Mouse (Mus musculus): ENCODE data around the gene Apaf1. TPM values are rescaled to one million over a fixed set of nuclear protein-coding genes. Genes with fewer than 3 reads are reported as not detected.
A peak's percentile ranks its signal among the peaks of the same experiment; 100 is the strongest.

Gene Apaf1
- total and polyA plus RNA-seq, 3 experiments: 12.8 to 14.3 TPM; not detected in 1

GRCm38 (mm10) chr10:91130792-91131191 is 48.2 kb upstream of the Apaf1 start:
- no peak overlapping the region for H3K4me3 ChIP-seq (ENCODE audit: control insufficient read depth in 1 of 2, insufficient read depth in 1 of 2, low read depth in 2 of 2, low read length in 2 of 2)
- no peak overlapping the region for H3K27ac ChIP-seq (ENCODE audit: control insufficient read depth, low read depth, low read length)
- H3K4me1 ChIP-seq (ENCODE audit: control insufficient read depth in 1 of 2, insufficient read depth in 2 of 2, low read length in 2 of 2): peaks cover 4 to 10% of the 10 kb centered on the region in 2 experiments; a peak in 3 of 4 replicates
- H3K36me3 ChIP-seq (ENCODE audit: control insufficient read depth in 1 of 2, insufficient read depth in 2 of 2, low read length in 2 of 2): peaks cover 0 to 10% of the 10 kb centered on the region in 2 experiments; a peak in 2 of 4 replicates
- H3K27me3 ChIP-seq (ENCODE audit: control insufficient read depth in 1 of 2, insufficient read depth in 2 of 2, low read length in 2 of 2): no peaks in the 10 kb centered on the region
- H3K9me3 ChIP-seq (replicated peaks; ENCODE audit: insufficient read depth, low read length): no peaks in the 10 kb centered on the region
- TF ChIP-seq JUND (IDR thresholded peaks at IDR 0.05; ENCODE audit: low read depth, low read length) (no peak), ZNF384 (IDR thresholded peaks at IDR 0.05; ENCODE audit: low read depth, low read length) (no peak), GABPA (IDR thresholded peaks at IDR 0.05; ENCODE audit: low read depth, low read length) (no peak), E2F4 (IDR thresholded peaks at IDR 0.05; ENCODE audit: borderline replicate concordance, low read depth, low read length) (no peak)
- no peak overlapping the region for H3K9ac ChIP-seq (ENCODE audit: control insufficient read depth, low read depth, low read length, poor library complexity, severe bottlenecking)
- H3K79me2 ChIP-seq (ENCODE audit: control insufficient read depth, insufficient read depth, low read length, poor library complexity): no peaks in the 10 kb centered on the region
- DNase-seq (ENCODE audit: low read depth, low spot score): no peak

DNA sequence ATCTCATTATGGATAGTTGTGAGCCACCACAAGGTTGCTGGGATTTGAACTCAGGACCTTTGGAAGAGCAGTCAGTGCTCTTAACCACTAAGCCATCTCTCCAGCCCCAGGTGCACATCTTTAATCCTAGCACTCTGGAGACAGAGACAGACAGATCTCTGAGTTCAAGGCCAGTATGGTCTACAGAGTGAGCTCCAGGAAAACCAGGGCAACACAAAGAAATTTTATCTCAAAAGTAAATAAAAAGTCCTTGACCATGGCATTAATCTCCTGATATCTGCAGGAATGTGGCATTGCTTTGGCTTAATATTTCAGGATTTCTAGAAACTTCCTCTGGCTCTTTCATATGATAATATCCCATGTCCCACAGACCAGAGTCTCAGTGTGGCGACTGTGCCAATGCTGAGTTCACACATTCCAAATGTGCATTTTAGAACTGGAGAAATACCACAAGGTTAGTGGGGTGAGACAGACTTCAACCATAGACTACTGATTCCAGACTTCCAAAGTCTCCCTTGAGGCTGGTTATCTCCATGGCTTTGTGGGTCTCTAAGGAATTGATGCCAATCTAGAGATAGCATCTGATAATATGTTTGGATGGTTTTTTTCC is 46.1 kb upstream of the Apaf1 start:
- no peak for DNase-seq (ENCODE audit: low read depth, low spot score)
- no peaks in the 10 kb centered on the region for H3K27me3 ChIP-seq (ENCODE audit: control insufficient read depth in 1 of 2, insufficient read depth in 2 of 2, low read length in 2 of 2)
- H3K9me3 ChIP-seq (replicated peaks; ENCODE audit: insufficient read depth, low read length): no peaks in the 10 kb centered on the region
- no peak overlapping the region for H3K4me3 ChIP-seq (ENCODE audit: control insufficient read depth in 1 of 2, insufficient read depth in 1 of 2, low read depth in 2 of 2, low read length in 2 of 2)
- H3K79me2 ChIP-seq (ENCODE audit: control insufficient read depth, insufficient read depth, low read length, poor library complexity): peaks cover 1% of the 10 kb centered on the region
- peaks cover 0 to 10% of the 10 kb centered on the region in 2 experiments; a peak in 2 of 4 replicates for H3K36me3 ChIP-seq (ENCODE audit: control insufficient read depth in 1 of 2, insufficient read depth in 2 of 2, low read length in 2 of 2)
- no peak overlapping the region for H3K9ac ChIP-seq (ENCODE audit: control insufficient read depth, low read depth, low read length, poor library complexity, severe bottlenecking)
- no peak for TF ChIP-seq POLR2A (IDR thresholded peaks at IDR 0.05; ENCODE audit: control insufficient read depth in 1 of 2, insufficient read depth in 1 of 2, low read depth in 1 of 2, low read length in 2 of 2, poor library complexity in 1 of 2)
- no peak for TF ChIP-seq RCOR1 (IDR thresholded peaks at IDR 0.05; ENCODE audit: low read depth, low read length)
- peak; percentile 89 for TF ChIP-seq TBP (IDR thresholded peaks at IDR 0.05; ENCODE audit: low read depth, low read length)
- no peak for TF ChIP-seq USF2 (IDR thresholded peaks at IDR 0.05; ENCODE audit: borderline replicate concordance in 1 of 2, insufficient read depth in 1 of 2, low read depth in 1 of 2, low read length in 2 of 2)
- TF ChIP-seq JUND (IDR thresholded peaks at IDR 0.05; ENCODE audit: low read depth, low read length): no peak
- peaks cover 4 to 10% of the 10 kb centered on the region in 2 experiments; a peak in 3 of 4 replicates for H3K4me1 ChIP-seq (ENCODE audit: control insufficient read depth in 1 of 2, insufficient read depth in 2 of 2, low read length in 2 of 2)
- H3K27ac ChIP-seq (ENCODE audit: control insufficient read depth, low read depth, low read length): no peak overlapping the region

- peaks cover 0 to 11% of the 10 kb centered on the region in 2 experiments; a peak in 2 of 4 replicates for H3K36me3 ChIP-seq (ENCODE audit: control insufficient read depth in 1 of 2, insufficient read depth in 2 of 2, low read length in 2 of 2)
- H3K79me2 ChIP-seq (ENCODE audit: control insufficient read depth, insufficient read depth, low read length, poor library complexity): peaks cover 14% of the 10 kb centered on the region
- peaks cover 4 to 10% of the 10 kb centered on the region in 2 experiments; a peak in 3 of 4 replicates for H3K4me1 ChIP-seq (ENCODE audit: control insufficient read depth in 1 of 2, insufficient read depth in 2 of 2, low read length in 2 of 2)
- DNase-seq (ENCODE audit: low read depth, low spot score): peak; percentile 55
- H3K4me3 ChIP-seq (ENCODE audit: control insufficient read depth in 1 of 2, insufficient read depth in 1 of 2, low read depth in 2 of 2, low read length in 2 of 2): no peak overlapping the region
- H3K27me3 ChIP-seq (ENCODE audit: control insufficient read depth in 1 of 2, insufficient read depth in 2 of 2, low read length in 2 of 2): no peaks in the 10 kb centered on the region
- H3K27ac ChIP-seq (ENCODE audit: control insufficient read depth, low read depth, low read length): no peak overlapping the region
- H3K9ac ChIP-seq (ENCODE audit: control insufficient read depth, low read depth, low read length, poor library complexity, severe bottlenecking): no peak overlapping the region
- TF ChIP-seq GATA1 (IDR thresholded peaks at IDR 0.05; ENCODE audit: low read depth, low read length) (peak; percentile 52), MYB (IDR thresholded peaks at IDR 0.05; ENCODE audit: low read depth, low read length) (no peak), ZNF384 (IDR thresholded peaks at IDR 0.05; ENCODE audit: low read depth, low read length) (peak; percentile 53; the same call in 1 of the 2 replicates), MEF2A (IDR thresholded peaks at IDR 0.05; ENCODE audit: extremely low read depth, insufficient replicate concordance, low read depth, low read length, poor library complexity, severe bottlenecking) (no peak), SIN3A (IDR thresholded peaks at IDR 0.05; ENCODE audit: low read length) (0 out of 2 replicates have a peak, but pooled peaks have one; percentile 25), BHLHE40 (IDR thresholded peaks at IDR 0.05; ENCODE audit: borderline replicate concordance, low read depth, low read length) (peak; percentile 9; the same call in 1 of the 2 replicates), ETS1 (IDR thresholded peaks at IDR 0.05; ENCODE audit: low read depth, low read length) (peak; percentile 91), POLR2AphosphoS2 (IDR thresholded peaks at IDR 0.05; ENCODE audit: low read length) (no peak), MXI1 (IDR thresholded peaks at IDR 0.05; ENCODE audit: low read depth, low read length) (no peak), NELFE (IDR thresholded peaks at IDR 0.05; ENCODE audit: low read depth, low read length) (no peak), HCFC1 (IDR thresholded peaks at IDR 0.05; ENCODE audit: low read depth, low read length) (0 out of 2 replicates have a peak, but pooled peaks have one; percentile 28)
- no peaks in the 10 kb centered on the region for H3K9me3 ChIP-seq (replicated peaks; ENCODE audit: insufficient read depth, low read length)
Observed at GRCm38 (mm10) chr10:91127395-91127794, 44.8 kb upstream of the Apaf1 start.

Measured in MEL (cell line).